Mouse (Mus musculus) stomach, embryonic 16.5 days (tissue): Measurements from ENCODE around the gene Id3. TPM values are rescaled to one million over a fixed set of nuclear protein-coding genes. Genes with fewer than 3 reads are reported as not detected.

ENCODE experiments used
- ATAC-seq: fragments of 200-750 bp; cut with Nextera tagmentation; 2 replicates; pipeline ENCODE4 v1.8.0; 2017; ENCODE audit warnings: moderate number of reproducible peaks, moderate TSS enrichment; ENCODE audit not compliant: insufficient read depth, low FRiP score
- H3K27ac ChIP-seq: fragments of 300-500 bp; sonication (generic); 2 replicates; pipeline ENCODE4 v1.5.1; 2014; ENCODE audit warnings: low read length
- H3K27me3 ChIP-seq: fragments of 300-500 bp; sonication (generic); 2 replicates; pipeline ENCODE4 v1.6.1; 2014; ENCODE audit warnings: low read length, control low read depth, mixed read lengths; ENCODE audit not compliant: control insufficient read depth, insufficient read depth
- H3K36me3 ChIP-seq: fragments of 300-500 bp; sonication (generic); 2 replicates; pipeline ENCODE4 v1.6.1; 2014; ENCODE audit warnings: low read length; ENCODE audit not compliant: control insufficient read depth, insufficient read depth
- H3K4me1 ChIP-seq: fragments of 300-500 bp; sonication (generic); 2 replicates; pipeline ENCODE4 v1.6.1; 2014; ENCODE audit warnings: low read length, control low read depth, mixed read lengths; ENCODE audit not compliant: control insufficient read depth, insufficient read depth
- H3K4me2 ChIP-seq: fragments of 300-500 bp; sonication (generic); 2 replicates; pipeline ENCODE4 v1.6.1; 2014; ENCODE audit warnings: low read depth, low read length, mixed read lengths
- H3K4me3 ChIP-seq: fragments of 300-500 bp; sonication (generic); replicated peaks from 2 replicates; pipeline ENCODE4 v1.5.1; 2014; ENCODE audit warnings: mild to moderate bottlenecking, low read length
- H3K9ac ChIP-seq: fragments of 300-500 bp; sonication (generic); 2 replicates; pipeline ENCODE4 v1.6.1; 2014; ENCODE audit warnings: low read length
- H3K9me3 ChIP-seq: fragments of 300-500 bp; sonication (generic); replicated peaks from 2 replicates; pipeline ENCODE4 v1.6.1; 2016; ENCODE audit warnings: low read length, control low read depth; ENCODE audit not compliant: control insufficient read depth
- WGBS: fragments of 180-500 bp; shearing (Covaris S2); extraction: QIAGEN DNeasy Blood & Tissue Kit; methylation state at CpG from one replicate; pipeline ENCODE4 v1.1.7; 2014; 5-methylcytosine and 5-hydroxymethylcytosine counted together
- polyA plus RNA-seq: library from polyadenylated mRNA; unstranded; fragments of >200 nt; fragmentation: Nextera tagmentation; extraction: Ambion mirVana; gene quantifications from 2 replicates; pipeline ENCODE4 v1.2.1, GENCODE M21; 2015

The Id3 gene
- polyA plus RNA-seq, 1 experiment from 2014 or later, result 285 TPM

DNA sequence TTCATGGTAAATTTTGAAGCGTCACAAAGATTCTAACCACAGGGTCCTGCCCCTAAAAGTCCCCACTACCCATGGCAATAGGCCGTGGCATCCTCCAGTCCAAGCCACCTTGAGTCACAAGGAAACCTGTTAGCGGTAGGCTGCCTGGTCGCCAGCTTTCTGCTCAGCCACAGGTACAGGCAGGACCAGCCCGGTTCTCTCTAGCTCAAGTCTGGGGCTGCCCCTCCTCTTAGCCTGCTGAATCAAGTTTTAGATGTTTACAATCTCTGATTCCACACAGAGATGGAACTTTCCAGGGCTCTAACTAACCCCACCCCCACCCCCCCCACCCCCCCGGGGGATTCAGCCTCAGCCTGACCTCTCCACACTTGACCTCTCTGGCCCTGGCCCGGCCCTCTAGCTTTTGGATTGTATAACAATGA, 36.4 kb upstream of the Id3 start:
- peaks cover 15% of the 10 kb centered on the region; the same call in 1 of the 2 replicates for H3K4me1 ChIP-seq
- H3K27ac ChIP-seq, result no peak overlapping the region
- H3K9ac ChIP-seq, result no peak overlapping the region
- H3K9me3 ChIP-seq, result no peaks in the 10 kb centered on the region
- H3K4me2 ChIP-seq, result no peak overlapping the region
- ATAC-seq, result no peak
- WGBS, result 40% methylated on average over 7 of the region's 7 CpGs
- no peaks in the 10 kb centered on the region for H3K36me3 ChIP-seq
- H3K4me3 ChIP-seq, result no peak overlapping the region
- H3K27me3 ChIP-seq, result no peaks in the 10 kb centered on the region

DNA sequence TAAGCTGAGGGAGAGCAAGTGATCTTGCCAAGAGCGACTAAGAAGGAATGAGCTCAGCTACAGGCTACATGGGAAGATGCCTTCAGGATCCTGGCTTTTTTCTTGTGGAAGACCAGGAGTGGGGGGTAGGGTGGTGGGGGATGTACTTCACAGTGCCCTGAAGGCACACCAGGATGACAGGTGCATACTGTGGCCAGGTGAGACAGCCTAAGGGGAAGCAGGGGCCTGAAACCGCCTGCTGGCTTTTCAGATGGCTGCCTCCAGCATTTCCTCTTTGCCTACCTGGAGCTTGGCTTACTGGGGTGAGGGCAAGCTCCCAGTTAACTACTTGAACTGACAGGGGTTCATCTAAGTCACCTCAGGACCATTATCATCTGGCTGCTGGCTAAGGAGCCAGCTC, 34.1 kb upstream of the Id3 start:
- H3K4me3 ChIP-seq, result no peak overlapping the region
- 90% methylated on average over 2 of the region's 2 CpGs for WGBS
- no peaks in the 10 kb centered on the region for H3K36me3 ChIP-seq
- no peaks in the 10 kb centered on the region for H3K9me3 ChIP-seq
- no peak for ATAC-seq
- no peaks in the 10 kb centered on the region for H3K27me3 ChIP-seq
- no peak overlapping the region for H3K4me2 ChIP-seq
- H3K27ac ChIP-seq, result no peak overlapping the region
- peaks cover 15% of the 10 kb centered on the region; the same call in 1 of the 2 replicates for H3K4me1 ChIP-seq
- H3K9ac ChIP-seq, result no peak overlapping the region

DNA sequence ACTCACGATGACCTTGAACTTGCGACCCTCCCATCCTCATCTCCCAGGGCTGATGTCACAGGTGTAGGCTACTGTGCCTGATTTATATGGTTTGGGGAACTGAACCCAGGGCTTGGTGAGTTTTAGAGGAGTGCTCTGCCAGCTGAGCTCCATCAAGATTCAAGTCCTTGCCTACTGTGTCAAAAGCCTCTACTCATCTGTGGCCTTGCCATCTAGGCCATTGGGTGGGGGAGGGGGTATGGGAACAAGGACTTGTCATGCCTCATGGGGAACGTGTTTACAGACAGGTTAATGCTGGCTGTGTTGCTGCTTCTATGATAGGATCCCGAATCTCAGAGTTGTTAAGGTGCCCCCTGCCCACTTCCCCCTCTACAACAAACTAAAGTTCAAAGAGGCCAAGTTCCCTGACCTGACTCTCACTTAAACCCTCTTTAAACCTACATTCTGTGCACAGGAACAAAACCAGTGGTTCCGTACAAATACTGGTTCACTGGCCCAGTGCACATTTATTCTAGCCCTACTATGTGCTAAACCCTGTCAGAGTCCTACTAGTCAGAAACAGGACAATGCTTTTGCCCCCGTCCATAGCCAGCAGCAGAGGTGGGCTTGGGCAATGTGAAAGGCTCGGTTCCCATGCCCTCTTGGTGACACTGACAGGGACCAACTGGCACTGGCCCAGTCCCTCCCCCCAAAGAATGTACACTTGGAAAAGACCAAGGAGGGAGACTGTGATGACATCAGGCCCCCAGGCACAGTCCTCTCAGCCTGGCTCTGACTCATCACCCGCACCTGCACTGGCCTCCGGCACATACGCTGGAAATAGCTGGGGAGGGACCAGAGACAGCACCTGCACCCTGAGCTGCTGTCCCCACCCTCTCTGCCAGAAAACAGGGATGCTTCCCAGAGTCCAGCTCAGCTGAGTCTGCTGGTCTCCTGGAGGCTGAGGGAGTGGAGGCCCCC, 33.1 kb upstream of the Id3 start:
- Histone ChIP-seq H3K27me3 (no peaks in the 10 kb centered on the region), H3K4me3 (no peak overlapping the region), H3K36me3 (no peaks in the 10 kb centered on the region), H3K9me3 (no peaks in the 10 kb centered on the region), H3K27ac (no peak overlapping the region), H3K4me2 (no peak overlapping the region), H3K4me1 (peaks cover 6% of the 10 kb centered on the region; the same call in 1 of the 2 replicates), H3K9ac (no peak overlapping the region)
- ATAC-seq, result no peak
- WGBS, result 66% methylated on average over 10 of the region's 10 CpGs

DNA sequence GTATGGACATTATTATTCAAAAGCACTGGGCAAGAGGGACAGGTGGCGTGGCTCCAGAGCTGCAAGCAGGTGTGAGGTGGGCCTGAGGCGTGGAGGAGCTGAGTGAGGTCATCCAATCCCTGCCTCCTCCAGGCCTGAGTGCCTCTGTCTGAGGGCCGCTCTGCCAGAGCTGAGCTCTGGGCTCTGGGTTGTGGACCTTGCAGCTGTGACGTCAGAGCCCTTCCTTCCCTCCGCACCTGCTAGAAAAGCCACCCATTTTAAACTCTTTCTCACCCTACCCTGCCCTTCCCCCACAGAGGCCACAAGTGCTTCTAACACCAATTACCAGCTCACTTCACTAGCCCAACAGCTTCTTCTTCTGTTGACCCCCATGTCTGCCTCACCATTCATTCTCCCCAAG, 31.0 kb upstream of the Id3 start:
- 54% methylated on average over 5 of the region's 5 CpGs for WGBS
- 0 out of 2 replicates have a peak, but pooled peaks have one; percentile 30 for ATAC-seq

DNA sequence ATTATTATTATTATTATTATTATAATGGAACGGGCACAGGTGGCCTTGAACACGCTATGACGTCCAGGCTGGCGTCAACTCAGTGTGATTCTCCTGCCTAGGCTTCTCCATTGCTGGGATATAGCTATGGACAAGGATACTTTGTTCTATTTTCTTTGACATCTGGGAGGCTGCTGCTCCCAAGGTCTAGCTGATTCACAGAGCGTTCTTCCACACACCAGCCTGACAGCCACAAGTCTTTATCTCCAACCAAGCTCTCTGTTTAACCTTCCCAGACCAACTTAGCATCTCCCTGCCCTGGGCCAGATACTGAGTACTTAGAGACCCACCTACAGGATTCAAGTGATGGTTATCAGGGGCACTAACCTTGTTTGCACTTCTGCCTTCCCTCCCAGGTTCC, 28.6 kb upstream of the Id3 start:
- no peak overlapping the region for H3K27ac ChIP-seq
- no peak overlapping the region for H3K4me3 ChIP-seq
- no peak overlapping the region for H3K4me2 ChIP-seq
- H3K9me3 ChIP-seq, result no peaks in the 10 kb centered on the region
- 0 out of 2 replicates have a peak, but pooled peaks cover 8% of the 10 kb centered on the region for H3K4me1 ChIP-seq
- H3K9ac ChIP-seq, result no peak overlapping the region
- no peak for ATAC-seq
- WGBS, result 82% methylated on average over 5 of the region's 5 CpGs
- no peaks in the 10 kb centered on the region for H3K27me3 ChIP-seq
- H3K36me3 ChIP-seq, result no peaks in the 10 kb centered on the region

More for the DNA sequence above, 31.0 kb upstream of the Id3 start:
- no peak overlapping the region for H3K4me3 ChIP-seq
- no peak overlapping the region for H3K27ac ChIP-seq
- no peaks in the 10 kb centered on the region for H3K27me3 ChIP-seq
- no peak overlapping the region for H3K4me2 ChIP-seq
- H3K4me1 ChIP-seq, result 0 out of 2 replicates have a peak, but pooled peaks cover 7% of the 10 kb centered on the region
- no peak overlapping the region for H3K9ac ChIP-seq
- no peaks in the 10 kb centered on the region for H3K9me3 ChIP-seq
- H3K36me3 ChIP-seq, result no peaks in the 10 kb centered on the region

DNA sequence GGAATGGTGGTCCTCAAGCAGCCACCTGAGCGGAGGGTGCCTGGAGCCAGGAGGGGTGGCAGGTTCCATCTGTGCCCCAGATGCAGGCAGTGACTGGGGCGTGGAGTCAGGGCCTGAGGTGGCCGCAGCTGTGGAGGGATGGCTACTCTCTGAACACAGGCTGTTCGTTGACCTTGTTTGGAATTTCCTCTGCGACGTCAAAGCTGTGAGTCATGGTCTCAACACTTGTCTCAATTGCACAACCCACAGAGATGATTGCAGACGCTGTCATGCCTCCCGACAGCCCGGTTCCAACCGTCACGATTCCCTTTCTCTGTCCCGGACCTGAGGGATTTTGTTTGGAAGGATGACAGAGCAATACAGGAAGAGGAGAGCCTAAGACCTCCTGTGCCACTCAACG, 26.3 kb upstream of the Id3 start:
- no peaks in the 10 kb centered on the region for H3K9me3 ChIP-seq
- ATAC-seq, result peak; percentile 51; the same call in 1 of the 2 replicates
- H3K36me3 ChIP-seq, result no peaks in the 10 kb centered on the region
- peaks cover 14% of the 10 kb centered on the region; the same call in 1 of the 2 replicates for H3K4me1 ChIP-seq
- H3K9ac ChIP-seq, result no peak overlapping the region
- 36% methylated on average over 13 of the region's 13 CpGs for WGBS
- no peak overlapping the region for H3K27ac ChIP-seq
- no peaks in the 10 kb centered on the region for H3K27me3 ChIP-seq
- no peak overlapping the region for H3K4me2 ChIP-seq
- H3K4me3 ChIP-seq, result no peak overlapping the region

DNA sequence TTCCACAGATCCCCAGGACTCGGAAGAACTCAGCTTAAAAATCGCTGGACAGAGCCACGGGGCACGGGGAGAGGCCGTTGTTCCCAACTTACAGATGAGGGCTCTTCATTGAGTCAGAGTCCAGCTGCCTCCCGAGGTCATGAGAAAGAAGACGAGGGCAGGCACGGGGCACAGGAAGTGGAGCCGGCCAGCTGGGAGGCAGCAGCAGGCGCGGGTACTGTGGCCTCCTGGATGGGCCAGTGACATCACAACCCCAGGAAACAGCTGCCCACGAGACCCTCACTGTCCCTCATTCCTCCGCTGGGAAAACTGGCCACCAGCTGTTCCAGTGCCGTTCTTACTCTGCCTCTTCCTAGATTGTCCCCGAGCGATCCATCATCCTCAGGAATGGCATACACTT, 23.3 kb upstream of the Id3 start:
- Histone ChIP-seq H3K4me3 (no peak overlapping the region), H3K27me3 (no peaks in the 10 kb centered on the region), H3K27ac (peak overlapping the region; percentile 4; the same call in 1 of the 2 replicates), H3K9ac (no peak overlapping the region), H3K4me2 (no peak overlapping the region), H3K36me3 (no peaks in the 10 kb centered on the region), H3K4me1 (peaks cover 26% of the 10 kb centered on the region), H3K9me3 (no peaks in the 10 kb centered on the region)
- WGBS, result 18% methylated on average over 16 of the region's 16 CpGs
- ATAC-seq, result no peak

DNA sequence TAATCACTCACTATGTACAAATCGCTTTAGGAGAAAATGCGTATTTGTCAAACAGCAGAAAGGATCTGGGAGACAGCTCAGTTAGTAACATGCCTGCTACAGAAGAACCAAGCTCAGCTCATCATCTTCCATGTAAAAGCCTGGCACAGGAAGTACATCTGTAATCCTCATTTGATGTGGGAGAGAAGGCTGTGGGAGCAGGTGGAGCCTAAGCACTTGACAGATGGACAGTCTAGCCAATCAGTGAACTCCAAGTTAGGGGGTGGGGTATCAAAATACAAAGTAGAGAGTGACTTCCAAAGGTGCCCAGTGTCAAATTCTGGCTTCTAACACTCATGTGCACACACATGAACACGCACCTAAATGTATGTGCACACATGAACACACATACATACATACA, 22.1 kb upstream of the Id3 start:
- WGBS, result 89% methylated on average over 3 of the region's 3 CpGs
- Histone ChIP-seq H3K9me3 (no peaks in the 10 kb centered on the region), H3K36me3 (no peaks in the 10 kb centered on the region), H3K27me3 (no peaks in the 10 kb centered on the region), H3K4me1 (peaks cover 26% of the 10 kb centered on the region), H3K4me3 (no peak overlapping the region), H3K27ac (no peak overlapping the region), H3K4me2 (no peak overlapping the region), H3K9ac (no peak overlapping the region)
- ATAC-seq, result no peak

DNA sequence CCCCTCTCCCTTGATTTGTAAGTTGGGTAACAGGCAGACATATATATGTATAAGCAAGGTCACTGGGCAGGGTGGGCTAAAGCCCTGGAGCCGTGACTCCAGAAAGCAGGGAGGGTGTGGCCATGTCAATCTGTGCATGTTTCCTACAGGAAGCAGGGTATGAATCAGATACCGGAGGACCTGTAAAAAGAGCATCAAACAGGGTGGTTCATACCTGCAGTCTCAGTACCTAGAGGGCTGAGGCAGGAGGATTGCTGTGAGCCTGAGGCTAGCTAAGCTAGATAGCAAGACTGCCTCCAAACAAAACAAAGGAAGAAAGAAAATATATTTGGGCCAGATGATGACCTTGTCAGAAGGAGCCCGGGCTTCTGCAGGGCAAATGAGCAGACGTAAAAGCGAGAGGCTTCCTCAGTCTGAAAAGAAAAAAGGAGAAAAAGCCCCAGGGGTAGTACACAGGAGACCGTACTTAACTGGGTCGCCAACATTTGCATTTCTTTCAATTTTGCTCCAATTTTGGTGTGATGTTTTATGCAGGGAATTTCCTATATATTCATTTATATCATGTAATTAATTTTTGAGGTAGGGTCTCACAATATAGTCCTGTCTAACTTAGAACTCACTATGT, 21.3 kb upstream of the Id3 start:
- H3K4me1 ChIP-seq, result peaks cover 23% of the 10 kb centered on the region
- no peaks in the 10 kb centered on the region for H3K36me3 ChIP-seq
- no peak overlapping the region for H3K4me3 ChIP-seq
- no peak overlapping the region for H3K4me2 ChIP-seq
- H3K27ac ChIP-seq, result no peak overlapping the region
- no peak for ATAC-seq
- H3K9me3 ChIP-seq, result no peaks in the 10 kb centered on the region
- H3K27me3 ChIP-seq, result no peaks in the 10 kb centered on the region
- no peak overlapping the region for H3K9ac ChIP-seq
- 77% methylated on average over 7 of the region's 7 CpGs for WGBS
